Mouse (Mus musculus) ES-Bruce4 (cell line): ENCODE results near the gene Fam173b. TPM values are rescaled to one million over a fixed set of nuclear protein-coding genes. Genes with fewer than 3 reads are reported as not detected.

Experiments used
- H3K27ac ChIP-seq: 2 replicates; pipeline ENCODE4 v1.5.1; 2012; ENCODE audit warnings: low read length, inconsistent platforms; ENCODE audit not compliant: insufficient read depth
- H3K27me3 ChIP-seq: 2 replicates; pipeline ENCODE4 v1.6.1; 2012; ENCODE audit warnings: mild to moderate bottlenecking, low read length, inconsistent platforms; ENCODE audit not compliant: control insufficient read depth, poor library complexity, insufficient read depth, severe bottlenecking
- H3K36me3 ChIP-seq: 2 replicates; pipeline ENCODE4 v1.6.1; 2012; ENCODE audit warnings: inconsistent platforms, mild to moderate bottlenecking, low read length, moderate library complexity; ENCODE audit not compliant: control insufficient read depth, poor library complexity, insufficient read depth, severe bottlenecking
- H3K4me1 ChIP-seq: one replicate; pipeline ENCODE4 v1.8.1; 2011; ENCODE audit warnings: low read length; ENCODE audit not compliant: control insufficient read depth, insufficient read depth
- H3K4me3 ChIP-seq: 2 replicates; pipeline ENCODE4 v1.5.1; 2011; ENCODE audit warnings: low read depth, mild to moderate bottlenecking, low read length
- H3K9ac ChIP-seq: 2 replicates; pipeline ENCODE4 v1.6.1; 2012; ENCODE audit warnings: low read depth, mild to moderate bottlenecking, inconsistent platforms; ENCODE audit not compliant: poor library complexity, severe bottlenecking
- H3K9me3 ChIP-seq: replicated peaks from 2 replicates; pipeline ENCODE4 v1.6.1; 2012; ENCODE audit warnings: mild to moderate bottlenecking, low read length, inconsistent platforms; ENCODE audit not compliant: control insufficient read depth, poor library complexity, insufficient read depth, severe bottlenecking
- CTCF ChIP-seq: IDR thresholded peaks from one replicate; pipeline ENCODE4 v1.8.1; 2011; ENCODE audit warnings: low read depth, low read length
- EP300 ChIP-seq: IDR thresholded peaks from 2 replicates; pipeline ENCODE4 v1.6.1; 2011; ENCODE audit warnings: low read depth, low read length; ENCODE audit not compliant: insufficient read depth
- POLR2A ChIP-seq: IDR thresholded peaks from one replicate; pipeline ENCODE4 v1.8.1; 2011; ENCODE audit warnings: low read length; ENCODE audit not compliant: insufficient read depth
- polyA plus RNA-seq: library from polyadenylated mRNA; stranded (reverse); fragments of >200 nt; gene quantifications from 2 replicates; pipeline ENCODE4 v1.2.4, GENCODE M21; 2011; ENCODE audit warnings: low read depth; ENCODE audit not compliant: missing spikeins, insufficient read depth, insufficient read length

Gene Fam173b
- polyA plus RNA-seq, 1 experiment: 6.5 TPM

DNA sequence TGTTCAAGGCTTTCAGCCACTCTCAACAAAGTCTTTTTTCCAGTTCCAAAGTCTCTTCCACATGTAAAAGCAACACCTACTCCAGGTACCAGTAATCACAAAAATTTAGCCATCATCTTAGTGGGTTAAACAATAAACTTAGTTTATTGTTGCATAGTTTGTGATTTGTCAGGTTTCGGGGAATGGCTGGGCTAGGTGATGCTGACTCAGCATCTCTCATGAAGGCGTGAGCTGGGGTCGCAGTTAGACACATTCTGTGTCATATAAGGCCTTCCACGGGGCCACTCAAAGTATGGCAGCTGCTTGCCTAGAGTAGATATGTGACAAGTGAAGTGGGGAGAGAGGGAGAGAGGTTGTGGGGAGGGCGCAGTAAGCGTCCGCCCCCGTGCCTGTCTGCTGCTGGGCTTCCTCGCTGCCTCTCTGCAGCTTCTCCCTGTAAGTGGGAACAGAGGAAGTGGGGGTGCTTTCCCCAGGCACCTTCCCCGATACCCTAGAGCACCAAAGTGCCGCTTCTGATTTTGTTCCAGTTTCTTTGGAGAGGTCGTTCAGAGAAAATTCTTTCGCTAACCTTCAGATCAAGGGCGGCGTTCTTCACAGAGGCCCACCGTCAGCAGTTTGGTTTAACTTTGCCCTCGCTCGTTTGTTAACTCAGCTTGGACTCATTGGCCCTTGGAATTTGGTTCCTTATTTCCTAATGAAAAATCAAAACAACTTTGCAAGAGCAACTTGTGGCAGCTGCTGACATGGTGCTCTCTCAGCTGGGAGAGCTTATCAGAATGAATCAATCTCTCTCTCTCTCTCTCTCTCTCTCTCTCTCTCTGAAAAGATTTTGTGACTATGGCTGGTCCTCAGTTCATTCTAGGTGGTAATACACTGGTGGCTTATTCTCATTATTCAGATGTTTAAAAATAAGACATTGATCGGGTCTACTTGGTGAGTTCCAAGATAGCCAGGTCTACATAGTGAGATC lies 37.8 kb upstream of the Fam173b start:
- H3K36me3 ChIP-seq: no peaks in the 10 kb centered on the region
- no peak overlapping the region for H3K4me3 ChIP-seq
- TF ChIP-seq POLR2A (no peak), EP300 (no peak), CTCF (no peak)
- H3K9ac ChIP-seq: no peak overlapping the region
- H3K4me1 ChIP-seq: peaks cover 2% of the 10 kb centered on the region
- H3K27me3 ChIP-seq: no peaks in the 10 kb centered on the region
- H3K9me3 ChIP-seq: no peaks in the 10 kb centered on the region
- no peak overlapping the region for H3K27ac ChIP-seq

DNA sequence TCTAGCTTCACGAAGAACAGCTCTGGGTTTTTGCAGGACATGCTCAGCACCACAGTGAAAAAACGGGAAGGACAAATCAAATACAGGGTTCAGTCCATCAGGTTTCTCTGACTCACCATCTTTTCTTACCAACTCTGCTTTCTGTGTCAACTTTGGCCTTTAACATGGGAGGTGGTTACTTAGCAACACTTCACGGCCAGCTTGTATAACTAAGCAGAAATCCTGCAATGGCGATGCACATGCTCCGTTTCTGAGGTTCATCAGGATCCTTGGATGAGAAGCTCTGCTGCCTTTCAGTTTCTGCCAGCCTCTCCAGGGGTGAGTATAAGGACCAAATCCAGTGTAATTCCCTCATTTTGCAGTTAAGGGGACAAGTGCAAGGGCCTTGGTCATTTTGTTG lies 36.5 kb upstream of the Fam173b start, which contains the start of gene Cmbl:
Gene Cmbl, plus strand, starts transcription at position 206 of the 400 bp plus-strand sequence.
- H3K9me3 ChIP-seq: no peaks in the 10 kb centered on the region
- TF ChIP-seq POLR2A: no peak
- TF ChIP-seq CTCF: no peak
- no peak for TF ChIP-seq EP300
- H3K4me1 ChIP-seq: peaks cover 2% of the 10 kb centered on the region
- no peaks in the 10 kb centered on the region for H3K36me3 ChIP-seq
- no peak within 1 kb of the TSS for H3K4me3 ChIP-seq
- no peak within 1 kb of the TSS for H3K9ac ChIP-seq
- H3K27ac ChIP-seq: no peak within 1 kb of the TSS
- H3K27me3 ChIP-seq: no peaks in the 10 kb centered on the region

DNA sequence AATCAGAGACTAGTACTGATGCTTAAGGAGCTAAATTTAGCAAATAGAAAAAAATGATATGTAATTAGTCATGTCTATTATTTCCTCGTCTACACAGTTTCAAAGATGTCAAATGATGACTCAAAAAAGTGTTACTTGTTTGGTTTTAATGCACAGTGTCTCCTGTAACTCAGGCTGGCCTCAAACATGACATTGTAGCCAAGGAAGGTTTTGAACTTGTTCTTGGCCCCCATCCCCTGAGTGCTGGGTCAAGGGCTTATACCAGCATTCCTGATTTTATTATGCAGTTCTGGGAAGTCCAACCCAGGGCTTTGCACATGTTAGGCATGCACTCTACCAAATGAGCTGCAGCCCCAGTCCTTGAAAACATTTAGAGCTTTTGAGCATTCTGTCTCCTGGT lies 35.9 kb upstream of the Fam173b start:
- TF ChIP-seq CTCF: no peak
- TF ChIP-seq EP300: no peak
- no peak for TF ChIP-seq POLR2A
- Histone ChIP-seq H3K36me3 (no peaks in the 10 kb centered on the region), H3K9ac (no peak overlapping the region), H3K4me1 (peaks cover 2% of the 10 kb centered on the region), H3K27me3 (no peaks in the 10 kb centered on the region), H3K4me3 (no peak overlapping the region), H3K9me3 (no peaks in the 10 kb centered on the region), H3K27ac (no peak overlapping the region)

DNA sequence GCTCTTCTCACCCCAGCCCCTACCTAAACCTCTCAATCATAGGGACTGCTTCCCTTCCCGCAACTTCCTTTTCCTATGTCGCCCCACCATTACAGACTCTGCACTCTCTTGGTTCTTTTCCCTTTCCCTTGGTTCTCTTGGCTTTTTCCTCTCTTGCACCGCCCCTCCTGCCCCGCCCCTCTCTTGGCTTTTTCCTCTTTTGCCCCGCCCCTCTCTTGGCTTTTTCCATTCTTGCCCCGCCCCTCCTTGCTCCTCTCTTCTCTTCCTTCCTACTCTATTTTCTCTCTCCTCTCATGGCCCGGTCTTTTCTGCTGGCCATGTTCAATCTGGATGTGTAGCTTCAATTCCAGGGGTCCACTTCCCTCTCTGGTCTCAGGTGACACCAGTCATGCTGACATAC lies 34.2 kb upstream of the Fam173b start:
- no peaks in the 10 kb centered on the region for H3K9me3 ChIP-seq
- no peaks in the 10 kb centered on the region for H3K4me1 ChIP-seq
- H3K27me3 ChIP-seq: no peaks in the 10 kb centered on the region
- H3K36me3 ChIP-seq: no peaks in the 10 kb centered on the region
- no peak overlapping the region for H3K27ac ChIP-seq
- TF ChIP-seq EP300 (no peak), POLR2A (no peak), CTCF (no peak)
- no peak overlapping the region for H3K4me3 ChIP-seq
- no peak overlapping the region for H3K9ac ChIP-seq

DNA sequence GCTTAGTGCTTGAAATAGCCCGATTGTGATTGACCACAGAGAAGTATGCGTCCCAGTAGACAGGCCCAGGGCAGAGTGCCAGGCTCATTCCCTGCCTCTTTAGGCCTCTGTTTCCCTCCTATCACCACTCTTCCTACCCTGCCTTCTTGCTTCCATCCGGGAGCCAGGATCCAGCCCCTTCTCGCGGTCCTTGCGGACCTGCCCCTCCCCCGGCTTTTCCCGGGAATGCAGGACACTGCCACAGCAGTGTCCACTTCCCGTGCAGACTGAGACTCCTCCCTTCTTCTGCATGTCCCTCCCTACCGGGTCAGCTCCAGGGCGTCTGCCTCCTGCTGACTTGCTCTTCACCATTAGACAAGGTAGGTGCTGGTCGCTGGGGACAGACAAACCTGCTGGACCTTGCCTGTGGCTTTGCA lies 33.1 kb upstream of the Fam173b start:
- no peak overlapping the region for H3K27ac ChIP-seq
- no peaks in the 10 kb centered on the region for H3K4me1 ChIP-seq
- H3K27me3 ChIP-seq: no peaks in the 10 kb centered on the region
- H3K9me3 ChIP-seq: no peaks in the 10 kb centered on the region
- TF ChIP-seq CTCF (no peak), EP300 (no peak), POLR2A (no peak)
- no peak overlapping the region for H3K9ac ChIP-seq
- H3K4me3 ChIP-seq: no peak overlapping the region; the same call in 1 of the 2 replicates
- no peaks in the 10 kb centered on the region for H3K36me3 ChIP-seq
